Mouse (Mus musculus): Measurements from ENCODE around the gene Gm3106. TPM values are rescaled to one million over a fixed set of nuclear protein-coding genes. Genes with fewer than 3 reads are reported as not detected.
"Not testable (repeated sequence)": the region's sequence is repeated elsewhere in the genome, so short reads cannot be mapped to it uniquely, and the experiment has no call there.

Gene Gm3106
- not detected in 2 replicates for polyA plus RNA-seq (2012)

DNA sequence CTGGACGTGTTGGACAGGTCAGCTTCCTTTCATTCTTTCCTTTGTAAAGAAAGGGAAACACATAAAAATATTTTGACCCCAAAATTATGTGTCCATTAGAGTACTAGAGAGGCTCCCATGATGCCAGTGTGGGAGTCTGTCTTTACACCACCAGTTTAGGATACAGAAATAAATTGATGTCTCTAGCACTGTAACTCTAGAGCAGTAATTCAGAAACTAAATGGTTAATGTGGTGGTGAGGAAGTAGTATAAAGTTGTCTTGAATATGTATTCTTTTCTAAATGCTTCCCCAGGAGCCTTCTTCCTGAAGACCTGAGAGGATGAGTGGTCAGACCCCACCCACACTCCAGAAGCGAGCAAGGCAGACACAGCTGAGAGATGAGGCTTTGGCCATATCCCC, at the start of gene Gm3106:
Gene Gm3106 (plus strand): TSS at position 301 of the 400 bp plus-strand sequence.
- TF ChIP-seq GATA1 (IDR thresholded peaks at IDR 0.05; ENCODE audit: low read length) = not testable (repeated sequence)

Other genes starting within 250 kb of the Gm3106 start
- not detected in 2 replicates for gene BC061212, start 147.5 kb upstream of the Gm3106 start, polyA plus RNA-seq (2012)
- gene Gm6351, start 141.6 kb upstream of the Gm3106 start, polyA plus RNA-seq (2012) = not detected in 2 replicates
- not detected in 2 replicates for gene A430089I19Rik, start 88.8 kb downstream of the Gm3106 start, polyA plus RNA-seq (2012)
- not detected in 2 replicates for gene Gm6502, start 96.4 kb downstream of the Gm3106 start, polyA plus RNA-seq (2012)
- gene AA792892, start 121.7 kb downstream of the Gm3106 start, polyA plus RNA-seq (2012) = not detected in 2 replicates
- not detected in 2 replicates for gene Gm7682, start 227.8 kb downstream of the Gm3106 start, polyA plus RNA-seq (2012)

Measured in G1E-ER4 (cell line).